Mouse (Mus musculus): ENCODE data around the gene DXBay18.
"Not testable (repeated sequence)": the region's sequence is repeated elsewhere in the genome, so short reads cannot be mapped to it uniquely, and the experiment has no call there.

Gene DXBay18

DNA sequence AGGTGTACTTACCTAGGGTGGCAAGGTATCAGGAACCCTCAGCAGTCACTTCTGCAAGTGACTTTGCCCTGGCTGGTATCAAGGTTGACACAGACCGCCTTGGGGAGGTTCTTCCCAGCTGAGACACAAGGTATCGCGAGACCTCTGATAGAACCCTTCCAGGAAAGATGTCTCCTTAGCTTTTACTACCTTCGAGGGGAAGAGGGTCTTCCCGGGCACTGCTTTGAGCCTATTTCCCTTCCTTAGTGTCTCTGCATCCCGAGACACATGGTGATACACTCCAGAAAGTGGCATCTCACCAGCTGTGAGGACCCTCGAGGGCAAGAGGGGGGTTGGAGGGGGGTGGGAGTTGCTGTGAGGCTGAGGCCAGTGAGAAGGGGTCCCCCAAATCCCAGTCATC is at the start of gene DXBay18:
Gene DXBay18 (minus strand): TSS at position 101 of the 400 bp plus-strand sequence.
- not testable (repeated sequence) for DNase-seq

DNA sequence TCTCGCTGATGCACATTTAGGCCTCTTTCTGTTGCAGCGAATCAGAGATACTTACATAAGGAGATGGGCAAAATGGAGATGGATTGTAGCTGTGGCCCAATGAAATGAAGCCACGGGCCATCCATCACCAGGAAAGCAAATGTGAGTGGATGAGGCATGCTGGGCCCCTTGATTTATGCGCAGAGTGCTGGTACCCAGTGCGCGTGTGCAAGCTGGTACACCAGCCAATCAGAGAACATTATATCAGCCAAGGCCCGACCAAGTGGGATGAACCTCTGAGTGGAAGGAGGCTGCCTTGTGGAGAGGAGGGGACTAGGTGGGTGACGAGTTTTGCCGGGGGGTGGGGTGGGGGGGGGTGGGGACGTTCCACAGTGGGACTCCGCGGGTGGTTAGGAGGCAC is 42.7 kb upstream of the DXBay18 start, which contains the start of gene Xlr3b:
Gene Xlr3b (plus strand): TSS at position 274 of the 400 bp plus-strand sequence.
- peak; percentile 54 for DNase-seq

DNA sequence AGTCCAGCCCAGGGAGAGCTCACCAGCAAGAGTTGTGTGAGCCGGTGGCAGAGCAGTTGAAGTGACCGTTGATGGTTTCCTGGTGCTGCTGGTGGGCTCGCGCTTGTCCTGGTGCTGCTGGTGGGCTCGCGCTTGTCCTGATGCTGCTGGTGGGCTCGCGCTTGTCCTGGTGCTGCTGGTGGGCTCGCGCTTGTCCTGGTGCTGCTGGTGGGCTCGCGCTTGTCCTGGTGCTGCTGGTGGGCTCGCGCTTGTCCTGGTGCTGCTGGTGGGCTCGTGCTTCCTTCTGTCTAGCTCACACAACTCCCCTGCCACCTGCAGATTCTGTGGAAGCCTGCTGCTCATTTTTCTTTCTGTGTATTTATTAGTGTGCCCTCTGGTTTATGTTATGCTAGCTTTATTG is 27.6 kb upstream of the DXBay18 start, which contains the start of gene Spin2d:
Gene Spin2d (minus strand): TSS at position 101 of the 400 bp plus-strand sequence.
- DNase-seq = not testable (repeated sequence)

DNA sequence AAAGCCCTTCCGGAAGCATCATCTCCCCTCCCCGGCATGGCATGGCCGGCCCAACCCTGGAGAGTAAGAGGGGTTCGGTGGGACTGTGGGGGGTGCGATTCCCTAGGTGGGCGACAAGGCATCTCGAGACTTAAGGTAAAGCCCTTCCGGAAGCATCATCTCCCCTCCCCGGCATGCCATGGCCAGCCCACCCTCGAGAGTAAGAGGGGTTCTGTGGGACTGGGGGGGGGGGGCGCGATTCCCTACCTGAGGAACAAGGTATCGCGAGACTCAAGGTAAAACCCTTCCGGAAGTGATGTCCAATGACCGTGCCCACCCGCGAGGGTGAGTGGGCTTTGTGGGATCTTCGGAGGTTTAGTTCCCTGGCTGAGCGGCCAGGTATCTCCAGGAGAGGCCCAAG is 754 bp downstream of the DXBay18 start, which contains the start of gene Xlr5b:
Gene Xlr5b (plus strand): TSS at position 301 of the 400 bp plus-strand sequence.
- DNase-seq = not testable (repeated sequence)

DNA sequence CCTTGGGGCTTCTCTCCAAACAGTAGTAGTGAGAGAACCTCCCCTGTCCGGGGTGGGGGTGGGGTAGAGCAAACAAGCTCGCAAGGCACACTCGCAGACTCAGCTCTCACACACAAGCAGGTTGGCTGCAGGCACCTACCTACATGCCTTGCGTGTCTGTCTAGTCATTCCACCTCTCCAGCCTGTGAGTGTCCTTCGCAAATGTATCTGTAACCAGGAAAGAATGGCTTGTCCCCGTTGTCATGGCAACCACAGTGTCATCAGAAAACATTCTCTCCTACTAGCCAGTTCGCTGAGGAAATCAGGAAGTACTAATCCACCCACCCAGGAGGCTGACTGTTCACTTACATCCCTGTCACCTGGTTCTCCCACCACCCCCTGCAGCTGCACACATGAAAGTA is 6.0 kb downstream of the DXBay18 start:
- not testable (repeated sequence) for DNase-seq

DNA sequence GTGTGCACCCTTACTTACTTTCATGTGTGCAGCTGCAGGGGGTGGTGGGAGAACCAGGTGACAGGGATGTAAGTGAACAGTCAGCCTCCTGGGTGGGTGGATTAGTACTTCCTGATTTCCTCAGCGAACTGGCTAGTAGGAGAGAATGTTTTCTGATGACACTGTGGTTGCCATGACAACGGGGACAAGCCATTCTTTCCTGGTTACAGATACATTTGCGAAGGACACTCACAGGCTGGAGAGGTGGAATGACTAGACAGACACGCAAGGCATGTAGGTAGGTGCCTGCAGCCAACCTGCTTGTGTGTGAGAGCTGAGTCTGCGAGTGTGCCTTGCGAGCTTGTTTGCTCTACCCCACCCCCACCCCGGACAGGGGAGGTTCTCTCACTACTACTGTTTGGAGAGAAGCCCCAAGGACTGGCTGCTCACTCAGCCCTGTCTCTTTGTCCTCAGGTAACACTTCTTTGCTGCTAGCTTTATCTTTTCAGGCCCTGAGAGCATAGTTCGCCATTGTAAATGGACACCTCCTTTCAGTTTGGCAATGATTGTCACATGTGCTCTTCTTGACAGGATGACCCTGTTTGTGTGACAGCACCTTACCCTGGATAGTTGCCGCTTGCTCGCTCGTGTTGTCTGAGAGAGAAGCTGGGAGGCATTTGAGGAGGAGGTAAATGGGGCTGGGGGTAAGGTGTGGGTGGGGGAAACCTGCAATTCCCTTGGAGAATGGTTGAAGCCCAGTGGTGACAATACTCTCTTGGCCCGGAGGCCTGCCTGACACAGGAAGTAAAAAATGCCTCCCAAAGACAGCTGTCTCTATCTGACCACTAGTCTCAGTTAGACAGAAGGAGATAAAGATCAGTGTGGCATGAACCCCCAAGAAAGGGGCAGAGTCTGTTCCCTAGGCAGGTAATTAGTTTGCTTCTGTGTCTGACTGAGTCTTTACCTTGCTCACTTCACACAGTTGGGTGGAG is 26.1 kb downstream of the DXBay18 start:
- DNase-seq = not testable (repeated sequence)

DNA sequence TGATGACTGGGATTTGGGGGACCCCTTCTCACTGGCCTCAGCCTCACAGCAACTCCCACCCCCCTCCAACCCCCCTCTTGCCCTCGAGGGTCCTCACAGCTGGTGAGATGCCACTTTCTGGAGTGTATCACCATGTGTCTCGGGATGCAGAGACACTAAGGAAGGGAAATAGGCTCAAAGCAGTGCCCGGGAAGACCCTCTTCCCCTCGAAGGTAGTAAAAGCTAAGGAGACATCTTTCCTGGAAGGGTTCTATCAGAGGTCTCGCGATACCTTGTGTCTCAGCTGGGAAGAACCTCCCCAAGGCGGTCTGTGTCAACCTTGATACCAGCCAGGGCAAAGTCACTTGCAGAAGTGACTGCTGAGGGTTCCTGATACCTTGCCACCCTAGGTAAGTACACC is 32.5 kb downstream of the DXBay18 start, which contains the start of gene Gm14685:
Gene Gm14685 (plus strand): TSS at position 301 of the 400 bp plus-strand sequence.
- not testable (repeated sequence) for DNase-seq

DNA sequence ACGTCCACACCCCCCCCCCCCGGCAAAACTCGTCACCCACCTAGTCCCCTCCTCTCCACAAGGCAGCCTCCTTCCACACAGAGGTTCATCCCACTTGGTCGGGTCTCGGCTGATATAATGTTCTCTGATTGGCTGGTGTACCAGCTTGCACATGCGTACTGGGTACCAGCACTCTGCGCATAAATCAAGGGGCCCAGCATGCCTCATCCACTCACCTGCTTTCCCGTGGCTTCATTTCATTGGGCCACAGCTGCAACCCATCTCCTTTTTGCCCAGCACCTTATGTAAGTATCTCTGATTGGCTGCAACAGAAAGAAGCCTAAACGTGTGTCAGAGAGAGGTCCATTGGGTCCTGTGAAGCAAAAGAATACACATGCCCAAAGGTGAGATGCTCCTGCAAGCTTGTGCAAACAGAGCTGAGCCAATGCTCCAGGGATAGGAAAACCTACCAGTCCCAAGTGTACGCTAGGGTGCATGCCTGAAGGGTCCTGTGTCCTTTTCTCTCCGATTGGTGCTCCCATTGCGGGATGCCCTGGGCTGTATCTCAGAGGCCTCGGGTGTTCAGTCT is 52.2 kb downstream of the DXBay18 start, which contains the start of gene Xlr3a:
Gene Xlr3a (minus strand): TSS at position 155 of the 568 bp plus-strand sequence.
- DNase-seq = peak; percentile 16
